Mouse (Mus musculus): Measurements from ENCODE around the gene Klhdc1. TPM values are rescaled to one million over a fixed set of nuclear protein-coding genes. Genes with fewer than 3 reads are reported as not detected.

Gene Klhdc1
- polyA plus RNA-seq, 1 experiment from 2014 or later = 3.2 TPM

DNA sequence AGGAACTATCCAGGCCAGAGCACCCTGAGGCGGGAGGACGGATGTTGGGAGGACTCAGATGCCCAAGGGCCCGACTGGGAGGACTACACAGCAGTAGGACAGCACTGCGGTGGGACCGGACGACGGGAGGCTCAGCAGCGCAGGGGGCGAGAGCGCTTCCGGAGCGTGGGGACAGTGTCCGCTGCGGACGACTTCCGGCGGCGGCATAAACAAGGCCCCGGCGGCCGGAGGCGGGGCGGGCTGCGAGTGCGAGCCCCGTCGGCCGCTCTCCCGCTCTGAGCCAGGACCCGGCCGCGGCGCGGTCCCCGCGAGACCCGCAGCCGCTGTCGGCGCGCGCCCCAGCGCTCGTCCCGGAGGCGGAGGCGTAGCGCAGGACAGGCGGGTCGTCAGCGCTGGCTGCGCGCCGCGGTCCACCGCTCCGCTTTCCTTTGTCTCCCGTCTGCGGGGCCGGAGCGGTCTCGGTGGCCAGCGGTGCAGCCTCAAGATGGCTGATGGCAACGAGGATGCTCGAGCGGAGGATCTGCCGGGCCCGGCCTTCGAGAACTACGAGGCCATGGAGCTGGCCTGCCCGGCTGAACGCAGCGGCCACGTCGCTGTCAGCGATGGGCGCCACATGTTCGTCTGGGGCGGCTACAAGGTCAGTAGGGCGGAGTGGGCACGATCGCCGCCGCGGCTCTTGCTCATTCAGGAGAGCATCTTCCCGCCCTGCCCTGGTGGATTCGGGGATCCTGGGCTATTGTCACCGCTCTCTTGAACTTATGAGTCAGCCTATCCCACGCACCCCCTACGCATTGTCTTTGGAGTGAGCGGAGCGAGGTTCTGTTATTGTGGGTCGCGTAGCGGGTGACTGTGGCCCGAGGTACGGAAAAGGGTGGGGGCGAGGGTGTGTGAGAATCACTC, 55.8 kb downstream of the Klhdc1 start, which contains the start of gene Klhdc2:
TSS of gene Klhdc2 (plus strand) at position 171 of the 900 bp plus-strand sequence.
- ATAC-seq (ENCODE audit: insufficient read depth) (peak; percentile 98), DNase-seq (peak; percentile 96)
- Histone ChIP-seq H3K4me2 (peak within 1 kb of the TSS; percentile 75), H3K9me3 (ENCODE audit: low read depth, low read length) (no peaks in the 10 kb centered on the region), H3K27ac (ENCODE audit: low read depth) (peak within 1 kb of the TSS; percentile 96), H3K4me3 (ENCODE audit: low read depth, low read length) (peak within 1 kb of the TSS; percentile 96), H3K4me1 (ENCODE audit: insufficient read depth) (peaks cover 3% of the 10 kb centered on the region; the same call in 1 of the 2 replicates), H3K27me3 (ENCODE audit: insufficient read depth, low read length) (no peaks in the 10 kb centered on the region), H3K36me3 (ENCODE audit: insufficient read depth) (peaks cover 12% of the 10 kb centered on the region; the same call in 1 of the 2 replicates), H3K9ac (peak within 1 kb of the TSS; percentile 97)
- no peak for TF ChIP-seq CTCF (IDR thresholded peaks at IDR 0.05; ENCODE audit: low read depth)
- WGBS = under 1% methylated on average over 98 of the region's 98 CpGs

DNA sequence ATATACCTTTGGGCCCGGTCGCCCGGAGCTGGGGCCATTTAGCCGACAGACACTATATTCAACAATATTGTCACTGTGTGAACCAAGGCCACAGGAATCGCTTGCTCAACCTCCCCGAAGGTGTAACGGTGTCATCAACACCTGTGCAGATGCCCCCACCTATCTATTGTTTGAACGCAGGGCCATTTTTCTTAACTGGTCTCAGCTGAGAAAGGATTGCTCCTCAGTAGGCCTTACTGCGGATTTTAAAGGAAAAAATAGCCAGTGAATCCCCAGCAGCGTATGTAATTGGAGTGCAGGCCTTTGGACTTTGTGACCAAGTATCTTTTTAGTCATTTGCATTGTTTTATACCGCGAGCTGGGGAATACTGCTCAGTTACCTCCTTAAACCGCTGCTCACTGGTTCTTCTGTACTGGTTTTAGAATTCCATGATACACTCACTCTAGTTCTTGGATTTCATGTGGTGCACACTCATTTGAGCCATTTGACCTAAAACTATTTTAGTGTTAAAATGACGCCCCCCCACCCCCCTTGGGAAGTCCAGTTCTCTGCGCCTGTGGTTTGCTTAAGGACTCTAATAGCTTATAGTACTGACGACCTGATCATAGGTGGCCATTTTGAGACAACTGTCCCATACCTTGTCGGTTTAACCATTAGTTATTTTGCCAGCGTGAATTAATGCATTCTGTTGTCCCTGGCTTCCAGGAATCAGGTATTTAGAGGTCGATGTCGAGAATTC, 56.6 kb downstream of the Klhdc1 start:
- ATAC-seq (ENCODE audit: insufficient read depth) (no peak), DNase-seq (peak; percentile 46)
- Histone ChIP-seq H3K27me3 (ENCODE audit: insufficient read depth, low read length) (no peaks in the 10 kb centered on the region), H3K4me2 (peak overlapping the region; percentile 75), H3K9me3 (ENCODE audit: low read depth, low read length) (no peaks in the 10 kb centered on the region), H3K4me1 (ENCODE audit: insufficient read depth) (peaks cover 3% of the 10 kb centered on the region; the same call in 1 of the 2 replicates), H3K4me3 (ENCODE audit: low read depth, low read length) (peak overlapping the region; percentile 96), H3K36me3 (ENCODE audit: insufficient read depth) (peaks cover 21% of the 10 kb centered on the region), H3K27ac (ENCODE audit: low read depth) (peak overlapping the region; percentile 96), H3K9ac (peak overlapping the region; percentile 97)
- no peak for TF ChIP-seq CTCF (IDR thresholded peaks at IDR 0.05; ENCODE audit: low read depth)
- 16% methylated on average over 20 of the region's 20 CpGs for WGBS

DNA sequence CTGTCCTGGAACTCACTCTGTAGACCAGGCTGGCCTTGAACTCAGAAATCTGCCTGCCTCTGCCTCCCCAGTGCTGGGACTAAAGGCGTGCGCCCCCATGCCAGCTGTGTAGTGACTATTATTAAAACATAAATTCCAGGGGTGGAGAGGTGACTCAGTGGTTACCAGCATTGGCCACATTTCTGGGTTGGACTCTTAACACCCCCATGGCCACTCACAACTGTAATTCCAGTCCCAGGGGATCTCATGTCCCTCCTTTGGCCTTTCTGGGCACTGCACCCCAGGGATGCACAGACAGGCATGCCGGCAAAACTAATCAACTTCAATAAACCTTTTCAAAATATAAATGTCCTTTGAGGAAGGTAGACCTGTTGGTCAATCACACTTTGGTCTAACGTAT, 57.3 kb downstream of the Klhdc1 start:
- Histone ChIP-seq H3K27ac (ENCODE audit: low read depth) (no peak overlapping the region), H3K4me2 (peak overlapping the region; percentile 75), H3K27me3 (ENCODE audit: insufficient read depth, low read length) (no peaks in the 10 kb centered on the region), H3K36me3 (ENCODE audit: insufficient read depth) (peaks cover 27% of the 10 kb centered on the region), H3K9ac (no peak overlapping the region), H3K9me3 (ENCODE audit: low read depth, low read length) (no peaks in the 10 kb centered on the region), H3K4me3 (ENCODE audit: low read depth, low read length) (peak overlapping the region; percentile 96; the same call in 1 of the 2 replicates), H3K4me1 (ENCODE audit: insufficient read depth) (peaks cover 3% of the 10 kb centered on the region; the same call in 1 of the 2 replicates)
- DNase-seq (no peak), ATAC-seq (ENCODE audit: insufficient read depth) (no peak)
- TF ChIP-seq CTCF (IDR thresholded peaks at IDR 0.05; ENCODE audit: low read depth) = peak; percentile 23; the same call in 1 of the 2 replicates
- 85% methylated on average over 4 of the region's 4 CpGs for WGBS

DNA sequence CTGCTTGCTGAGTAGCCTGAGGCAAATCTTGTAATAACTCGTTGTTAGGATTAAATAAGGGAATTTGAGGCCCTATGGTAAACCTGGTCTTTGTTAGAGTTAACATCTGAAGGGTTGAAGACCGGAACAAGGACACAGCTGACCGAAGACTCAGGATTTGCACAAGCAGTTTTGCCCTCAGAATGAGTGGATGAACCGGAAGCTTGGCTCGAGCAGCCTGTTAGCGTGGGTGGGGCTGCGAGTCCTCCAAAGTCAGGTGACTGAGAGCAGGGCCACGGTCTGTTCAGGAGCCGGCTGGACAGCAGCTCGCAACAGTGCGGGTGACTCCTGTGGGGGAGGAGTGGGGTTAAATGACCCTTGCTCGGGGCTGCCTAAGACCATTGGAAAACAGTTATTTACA, 58.3 kb downstream of the Klhdc1 start:
- no peaks in the 10 kb centered on the region for H3K27me3 ChIP-seq (ENCODE audit: insufficient read depth, low read length)
- no peaks in the 10 kb centered on the region for H3K9me3 ChIP-seq (ENCODE audit: low read depth, low read length)
- H3K4me3 ChIP-seq (ENCODE audit: low read depth, low read length) = no peak overlapping the region
- WGBS = 56% methylated on average over 12 of the region's 12 CpGs
- no peak overlapping the region for H3K9ac ChIP-seq
- peaks cover 36% of the 10 kb centered on the region for H3K36me3 ChIP-seq (ENCODE audit: insufficient read depth)
- ATAC-seq (ENCODE audit: insufficient read depth) (no peak), DNase-seq (peak; percentile 21)
- H3K27ac ChIP-seq (ENCODE audit: low read depth) = no peak overlapping the region
- no peak for TF ChIP-seq CTCF (IDR thresholded peaks at IDR 0.05; ENCODE audit: low read depth)
- H3K4me2 ChIP-seq = peak overlapping the region; percentile 75; the same call in 1 of the 2 replicates
- H3K4me1 ChIP-seq (ENCODE audit: insufficient read depth) = peaks cover 3% of the 10 kb centered on the region; the same call in 1 of the 2 replicates

DNA sequence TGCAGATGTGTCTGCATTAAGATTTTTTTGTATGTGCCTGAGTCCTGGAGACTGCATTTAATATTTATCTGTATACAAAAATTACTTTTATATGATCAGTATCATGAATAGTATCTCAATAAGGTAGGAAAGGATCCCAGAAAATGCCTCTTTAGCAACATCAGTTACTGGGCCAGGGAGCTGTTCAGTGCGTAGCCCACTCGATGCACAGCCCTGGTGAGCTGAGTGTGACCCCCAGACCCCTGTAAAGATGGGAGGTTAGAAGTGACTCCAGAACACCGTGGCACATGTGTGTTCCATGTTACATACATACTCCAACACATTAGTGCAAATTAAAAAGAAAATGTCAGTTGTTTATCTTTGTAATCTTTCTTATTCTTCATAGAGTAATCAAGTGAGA, 58.9 kb downstream of the Klhdc1 start:
- no peak for ATAC-seq (ENCODE audit: insufficient read depth)
- Histone ChIP-seq H3K4me3 (ENCODE audit: low read depth, low read length) (no peak overlapping the region), H3K27me3 (ENCODE audit: insufficient read depth, low read length) (no peaks in the 10 kb centered on the region), H3K9ac (no peak overlapping the region), H3K36me3 (ENCODE audit: insufficient read depth) (peaks cover 41% of the 10 kb centered on the region), H3K4me1 (ENCODE audit: insufficient read depth) (peaks cover 3% of the 10 kb centered on the region; the same call in 1 of the 2 replicates), H3K9me3 (ENCODE audit: low read depth, low read length) (no peaks in the 10 kb centered on the region), H3K4me2 (no peak overlapping the region), H3K27ac (ENCODE audit: low read depth) (no peak overlapping the region)
- DNase-seq = no peak
- 89% methylated on average over 3 of the region's 3 CpGs for WGBS
- no peak for TF ChIP-seq CTCF (IDR thresholded peaks at IDR 0.05; ENCODE audit: low read depth)

DNA sequence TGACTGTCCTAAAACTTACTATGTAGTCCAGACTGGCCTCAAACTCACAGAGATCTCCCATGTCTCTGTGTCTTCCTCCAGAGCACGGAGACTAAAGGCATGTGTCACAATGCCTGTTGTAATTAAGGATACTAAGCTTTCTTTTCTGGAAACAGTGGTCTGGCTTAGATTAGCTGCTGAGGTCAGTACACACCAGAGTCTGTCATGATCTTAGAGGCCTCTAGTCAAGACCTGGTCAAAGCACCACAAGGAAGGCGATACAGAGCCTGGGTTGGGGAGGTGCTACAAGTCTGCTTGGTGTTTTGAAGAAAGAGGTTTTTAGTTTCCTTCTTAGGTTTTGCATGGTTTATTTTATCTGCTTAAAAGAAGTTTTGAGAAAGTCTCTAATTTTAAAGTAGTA, 59.4 kb downstream of the Klhdc1 start:
- DNase-seq = no peak
- peaks cover 46% of the 10 kb centered on the region for H3K36me3 ChIP-seq (ENCODE audit: insufficient read depth)
- no peak for TF ChIP-seq CTCF (IDR thresholded peaks at IDR 0.05; ENCODE audit: low read depth)
- H3K27me3 ChIP-seq (ENCODE audit: insufficient read depth, low read length) = no peaks in the 10 kb centered on the region
- no peak overlapping the region for H3K9ac ChIP-seq
- H3K27ac ChIP-seq (ENCODE audit: low read depth) = no peak overlapping the region
- no peak overlapping the region for H3K4me3 ChIP-seq (ENCODE audit: low read depth, low read length)
- H3K4me1 ChIP-seq (ENCODE audit: insufficient read depth) = peaks cover 3% of the 10 kb centered on the region; the same call in 1 of the 2 replicates
- no peaks in the 10 kb centered on the region for H3K9me3 ChIP-seq (ENCODE audit: low read depth, low read length)
- WGBS = 96% methylated on average over 2 of the region's 2 CpGs
- H3K4me2 ChIP-seq = no peak overlapping the region
- ATAC-seq (ENCODE audit: insufficient read depth) = no peak
